Mouse (Mus musculus) midbrain, embryonic 13.5 days (tissue): ENCODE results near the gene Chka. TPM values are rescaled to one million over a fixed set of nuclear protein-coding genes. Genes with fewer than 3 reads are reported as not detected.

Experiments
- ATAC-seq: fragments of 200-750 bp; cut with Nextera tagmentation; 2 replicates; pipeline ENCODE4 v1.8.0; 2017; ENCODE audit warnings: mild to moderate bottlenecking, moderate TSS enrichment, moderate library complexity
- H3K27ac ChIP-seq: fragments of 300-500 bp; sonication (generic); 2 replicates; pipeline ENCODE4 v1.5.1; 2015; ENCODE audit warnings: inconsistent platforms, mild to moderate bottlenecking, moderate library complexity
- H3K27me3 ChIP-seq: fragments of 300-500 bp; sonication (generic); 2 replicates; pipeline ENCODE4 v1.6.1; 2015; ENCODE audit warnings: mild to moderate bottlenecking, inconsistent platforms
- H3K36me3 ChIP-seq: fragments of 300-500 bp; sonication (generic); 2 replicates; pipeline ENCODE4 v1.6.1; 2015; ENCODE audit warnings: mild to moderate bottlenecking, inconsistent platforms
- H3K4me1 ChIP-seq: fragments of 300-500 bp; sonication (generic); replicated peaks from 2 replicates; pipeline ENCODE4 v1.6.1; 2015; ENCODE audit warnings: inconsistent platforms
- H3K4me2 ChIP-seq: fragments of 300-500 bp; sonication (generic); replicated peaks from 2 replicates; pipeline ENCODE4 v1.6.1; 2015; ENCODE audit warnings: moderate library complexity, mild to moderate bottlenecking, inconsistent platforms
- H3K4me3 ChIP-seq: fragments of 300-500 bp; sonication (generic); replicated peaks from 2 replicates; pipeline ENCODE4 v1.5.1; 2015; ENCODE audit warnings: mild to moderate bottlenecking, inconsistent platforms
- H3K9ac ChIP-seq: fragments of 300-500 bp; sonication (generic); replicated peaks from 2 replicates; pipeline ENCODE4 v1.6.1; 2015; ENCODE audit warnings: mild to moderate bottlenecking, inconsistent platforms
- H3K9me3 ChIP-seq: fragments of 300-500 bp; sonication (generic); 2 replicates; pipeline ENCODE4 v1.6.1; 2016; ENCODE audit warnings: mild to moderate bottlenecking, inconsistent platforms
- WGBS: fragments of 180-500 bp; shearing (Covaris S2); methylation state at CpG from one replicate; pipeline ENCODE4 v1.1.7; 2015; 5-methylcytosine and 5-hydroxymethylcytosine counted together
- polyA plus RNA-seq: library from polyadenylated mRNA; unstranded; fragments of >200 nt; fragmentation: Nextera tagmentation; extraction: Ambion mirVana; gene quantifications from 2 replicates; pipeline ENCODE4 v1.2.1, GENCODE M21; 2015

Gene Chka
- polyA plus RNA-seq, 1 experiment from 2014 or later, result 58.0 TPM

DNA sequence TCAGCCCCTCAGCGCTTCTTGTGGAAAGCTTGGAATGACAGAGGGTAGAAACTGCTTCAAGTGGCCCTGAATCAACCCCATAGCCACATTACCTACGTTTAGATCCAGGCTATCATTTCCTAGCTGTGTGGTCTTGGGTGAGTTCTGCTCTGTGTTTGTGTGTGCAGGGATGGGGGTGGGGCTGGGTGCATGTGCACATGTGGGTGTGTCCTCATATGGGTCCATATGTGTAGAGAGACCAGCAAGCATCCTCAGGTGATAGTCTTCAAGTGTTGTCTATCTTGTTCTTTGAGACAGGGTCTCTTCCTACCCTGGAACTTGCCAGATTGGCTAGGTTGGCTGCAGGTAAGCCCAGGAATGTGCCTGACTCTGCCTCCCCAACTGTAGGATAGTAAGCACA, 2.3 kb upstream of the Chka start:
- no peak overlapping the region for H3K4me2 ChIP-seq
- no peaks in the 10 kb centered on the region for H3K9me3 ChIP-seq
- no peak overlapping the region for H3K9ac ChIP-seq
- H3K4me3 ChIP-seq, result no peak overlapping the region
- WGBS, result 83% methylated on average over 2 of the region's 2 CpGs
- H3K27me3 ChIP-seq, result no peaks in the 10 kb centered on the region
- H3K27ac ChIP-seq, result no peak overlapping the region
- no peak for ATAC-seq
- H3K4me1 ChIP-seq, result peaks cover 23% of the 10 kb centered on the region
- H3K36me3 ChIP-seq, result no peaks in the 10 kb centered on the region

DNA sequence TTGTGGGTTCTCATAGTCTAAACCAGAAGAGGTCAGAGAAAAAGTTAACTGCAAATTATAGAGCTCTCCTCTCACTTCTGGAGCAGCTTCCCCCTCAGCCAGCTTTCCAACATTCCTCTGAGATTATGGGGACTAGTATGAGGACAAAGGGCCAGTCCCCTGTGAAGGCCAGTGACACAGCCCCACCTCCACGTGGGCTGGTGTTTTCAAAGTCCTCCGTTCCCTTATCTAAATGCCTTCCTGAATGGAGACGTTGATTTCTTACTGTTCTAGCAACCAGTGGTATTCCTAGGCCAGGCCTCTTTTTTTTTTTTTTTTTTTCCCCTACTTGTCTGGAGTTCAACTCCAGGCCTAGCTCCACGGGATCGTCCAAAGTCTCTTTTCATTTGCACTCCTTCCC, 1.5 kb upstream of the Chka start:
- H3K4me1 ChIP-seq, result peaks cover 29% of the 10 kb centered on the region

DNA sequence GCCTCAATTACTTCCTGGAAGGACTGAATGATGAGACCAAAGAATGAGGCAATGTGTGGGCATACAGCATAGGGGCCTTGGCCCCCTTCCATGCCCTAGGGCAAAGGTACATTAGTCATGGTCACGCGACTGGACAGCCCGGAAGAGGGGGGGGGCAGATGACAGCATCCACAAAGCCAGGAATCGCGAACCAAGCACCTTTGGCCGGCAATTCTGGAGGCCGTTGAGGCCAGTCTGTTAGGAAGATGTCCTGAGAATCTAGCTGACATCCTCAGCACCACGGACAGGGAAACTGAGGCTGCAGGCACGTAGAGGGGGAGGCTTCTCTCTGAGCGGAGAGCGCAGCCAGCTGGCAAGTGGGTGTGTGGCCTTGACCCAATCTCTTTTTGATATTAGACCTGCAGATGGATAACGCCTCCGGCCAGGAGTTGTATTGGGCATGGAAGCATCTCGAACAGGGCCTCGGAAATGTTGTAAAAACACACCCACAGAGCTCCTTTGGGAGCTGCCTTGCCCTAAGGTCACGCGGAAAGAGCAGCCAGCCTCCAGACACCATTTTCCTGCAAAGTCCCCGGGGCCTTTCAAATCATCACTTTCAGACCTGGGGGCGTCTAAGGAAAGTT, 615 bp upstream of the Chka start:
- H3K4me3 ChIP-seq, result peak overlapping the region; percentile 87
- H3K9ac ChIP-seq, result peak overlapping the region; percentile 30; the same call in 1 of the 2 replicates
- no peaks in the 10 kb centered on the region for H3K36me3 ChIP-seq
- peak; percentile 0; the same call in 1 of the 2 replicates for ATAC-seq
- H3K27me3 ChIP-seq, result no peaks in the 10 kb centered on the region
- no peaks in the 10 kb centered on the region for H3K9me3 ChIP-seq
- peak overlapping the region; percentile 4; the same call in 1 of the 2 replicates for H3K27ac ChIP-seq
- peaks cover 38% of the 10 kb centered on the region for H3K4me1 ChIP-seq
- H3K4me2 ChIP-seq, result peak overlapping the region; percentile 73
- 8% methylated on average over 19 of the region's 19 CpGs for WGBS

More for the DNA sequence above, 1.5 kb upstream of the Chka start:
- no peaks in the 10 kb centered on the region for H3K27me3 ChIP-seq
- H3K27ac ChIP-seq, result no peak overlapping the region
- H3K9ac ChIP-seq, result no peak overlapping the region
- H3K36me3 ChIP-seq, result no peaks in the 10 kb centered on the region
- 41% methylated on average over 5 of the region's 5 CpGs for WGBS
- no peaks in the 10 kb centered on the region for H3K9me3 ChIP-seq
- H3K4me2 ChIP-seq, result no peak overlapping the region
- no peak for ATAC-seq
- H3K4me3 ChIP-seq, result no peak overlapping the region

DNA sequence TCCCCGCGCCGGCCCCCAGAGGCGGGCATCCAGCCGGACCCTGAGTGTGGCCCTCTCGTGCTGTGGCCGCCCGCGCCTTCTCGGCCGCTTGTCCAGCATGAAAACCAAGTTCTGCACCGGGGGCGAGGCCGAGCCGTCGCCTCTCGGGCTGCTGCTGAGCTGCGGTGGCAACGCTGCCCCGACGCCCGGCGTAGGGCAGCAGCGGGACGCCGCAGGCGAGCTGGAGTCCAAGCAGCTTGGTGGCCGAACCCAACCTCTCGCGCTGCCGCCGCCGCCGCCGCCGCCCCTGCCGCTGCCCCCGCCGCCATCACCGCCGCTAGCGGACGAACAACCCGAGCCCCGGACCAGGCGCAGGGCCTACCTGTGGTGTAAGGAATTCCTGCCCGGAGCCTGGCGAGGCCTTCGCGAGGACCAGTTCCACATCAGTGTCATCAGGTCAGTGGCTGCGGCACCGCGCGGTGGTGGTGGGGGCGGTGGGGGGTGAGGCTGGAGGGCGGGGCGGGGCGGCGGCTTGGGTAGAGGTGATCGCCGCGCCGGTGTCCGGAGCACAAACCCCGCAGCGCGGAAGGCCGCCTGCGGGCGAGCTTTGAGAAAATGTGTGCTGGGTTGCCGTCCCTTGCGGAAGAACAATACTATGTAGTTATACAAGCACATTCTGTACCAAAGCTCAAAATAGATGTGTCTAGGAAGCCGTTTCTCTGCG, 557 bp downstream of the Chka start:
- WGBS, result under 1% methylated on average over 60 of the region's 74 CpGs
- peak overlapping the region; percentile 87 for H3K4me3 ChIP-seq
- no peak; the same call in none of the 2 replicates for ATAC-seq

GRCm38 (mm10) chr19:3853121-3853520, 1.5 kb downstream of the Chka start:
- peak overlapping the region; percentile 87 for H3K4me3 ChIP-seq
- no peaks in the 10 kb centered on the region for H3K9me3 ChIP-seq
- H3K27ac ChIP-seq, result no peak overlapping the region
- H3K36me3 ChIP-seq, result no peaks in the 10 kb centered on the region
- 96% methylated on average over 10 of the region's 10 CpGs for WGBS
- peaks cover 43% of the 10 kb centered on the region for H3K4me1 ChIP-seq
- no peak for ATAC-seq
- no peaks in the 10 kb centered on the region for H3K27me3 ChIP-seq
- H3K9ac ChIP-seq, result no peak overlapping the region
- peak overlapping the region; percentile 73 for H3K4me2 ChIP-seq

More for the DNA sequence above, 557 bp downstream of the Chka start:
- H3K27me3 ChIP-seq, result no peaks in the 10 kb centered on the region
- H3K4me2 ChIP-seq, result peak overlapping the region; percentile 73
- no peaks in the 10 kb centered on the region for H3K36me3 ChIP-seq
- peaks cover 43% of the 10 kb centered on the region for H3K4me1 ChIP-seq
- H3K27ac ChIP-seq, result peak overlapping the region; percentile 97
- peak overlapping the region; percentile 92 for H3K9ac ChIP-seq
- H3K9me3 ChIP-seq, result no peaks in the 10 kb centered on the region

- WGBS, result 95% methylated on average over 1 of the region's 1 CpGs
- ATAC-seq, result no peak
- no peaks in the 10 kb centered on the region for H3K36me3 ChIP-seq
- peak overlapping the region; percentile 73; the same call in 1 of the 2 replicates for H3K4me2 ChIP-seq
- no peak overlapping the region for H3K4me3 ChIP-seq
- no peaks in the 10 kb centered on the region for H3K9me3 ChIP-seq
- peaks cover 43% of the 10 kb centered on the region for H3K4me1 ChIP-seq
- no peak overlapping the region for H3K9ac ChIP-seq
- no peaks in the 10 kb centered on the region for H3K27me3 ChIP-seq
- H3K27ac ChIP-seq, result no peak overlapping the region
Measured at GRCm38 (mm10) chr19:3853891-3854290, 2.3 kb downstream of the Chka start.

- ATAC-seq, result no peak
- Histone ChIP-seq H3K27me3 (no peaks in the 10 kb centered on the region), H3K4me2 (peak overlapping the region; percentile 22), H3K9me3 (no peaks in the 10 kb centered on the region), H3K4me3 (no peak overlapping the region), H3K9ac (no peak overlapping the region), H3K27ac (no peak overlapping the region; the same call in 1 of the 2 replicates), H3K36me3 (no peaks in the 10 kb centered on the region), H3K4me1 (peaks cover 43% of the 10 kb centered on the region)
- WGBS, result 78% methylated on average over 6 of the region's 6 CpGs
Measured at GRCm38 (mm10) chr19:3855091-3855490, 3.5 kb downstream of the Chka start.

- H3K36me3 ChIP-seq, result no peaks in the 10 kb centered on the region
- peaks cover 41% of the 10 kb centered on the region for H3K4me1 ChIP-seq
- H3K9me3 ChIP-seq, result no peaks in the 10 kb centered on the region
- H3K27me3 ChIP-seq, result no peaks in the 10 kb centered on the region
- ATAC-seq, result no peak
- H3K4me2 ChIP-seq, result peak overlapping the region; percentile 22; the same call in 1 of the 2 replicates
- H3K4me3 ChIP-seq, result no peak overlapping the region
- no peak overlapping the region for H3K9ac ChIP-seq
- H3K27ac ChIP-seq, result no peak overlapping the region
- WGBS, result 24% methylated on average over 4 of the region's 4 CpGs
Measured at GRCm38 (mm10) chr19:3855601-3856000, 4.0 kb downstream of the Chka start.

DNA sequence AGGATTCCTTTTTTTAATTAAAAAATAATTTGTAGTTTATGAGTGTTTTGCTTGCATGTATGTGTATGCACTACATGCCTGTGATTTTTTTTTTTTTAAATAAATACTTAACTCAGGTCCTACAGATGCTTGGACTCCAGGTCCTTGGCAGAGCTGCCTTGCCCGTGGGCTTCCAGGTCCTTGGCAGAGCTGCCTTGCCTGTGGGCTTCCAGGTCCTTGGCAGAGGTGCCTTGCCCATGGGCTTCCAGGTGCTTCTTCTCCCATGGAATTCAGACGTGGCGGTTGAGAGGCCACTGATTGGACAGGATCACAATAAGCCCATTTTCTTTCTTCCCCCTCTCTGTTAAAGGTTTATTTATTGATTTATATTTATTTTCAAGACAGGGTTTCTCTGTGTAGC, 5.6 kb downstream of the Chka start:
- no peaks in the 10 kb centered on the region for H3K36me3 ChIP-seq
- peaks cover 33% of the 10 kb centered on the region for H3K4me1 ChIP-seq
- no peaks in the 10 kb centered on the region for H3K27me3 ChIP-seq
- no peak overlapping the region for H3K4me3 ChIP-seq
- no peak overlapping the region for H3K27ac ChIP-seq
- no peaks in the 10 kb centered on the region for H3K9me3 ChIP-seq
- ATAC-seq, result no peak
- no peak overlapping the region for H3K4me2 ChIP-seq
- no peak overlapping the region for H3K9ac ChIP-seq
- 89% methylated on average over 3 of the region's 3 CpGs for WGBS

DNA sequence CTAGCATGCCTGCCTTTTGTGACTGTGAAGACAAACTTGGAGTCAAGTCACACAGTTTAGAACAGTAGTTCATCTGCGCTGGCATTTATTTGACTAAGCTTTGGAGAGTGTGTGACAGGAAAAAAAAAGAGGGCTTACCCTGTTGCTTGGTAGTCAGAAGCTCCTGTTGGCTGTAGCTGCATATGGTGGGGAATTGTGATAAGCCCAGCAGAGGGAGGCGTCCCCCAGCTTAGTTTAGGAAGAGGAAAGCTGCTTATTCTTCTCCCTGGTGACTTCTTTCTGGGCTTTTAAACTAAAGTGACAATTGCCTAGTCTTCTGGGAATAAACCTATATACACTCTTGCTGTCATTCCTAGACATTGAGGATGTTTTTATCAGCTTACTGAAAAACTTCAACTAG, 11.1 kb downstream of the Chka start:
- 68% methylated on average over 2 of the region's 2 CpGs for WGBS
- Histone ChIP-seq H3K4me3 (no peak overlapping the region), H3K9me3 (no peaks in the 10 kb centered on the region), H3K27ac (no peak overlapping the region), H3K9ac (no peak overlapping the region), H3K4me2 (no peak overlapping the region), H3K4me1 (no peaks in the 10 kb centered on the region), H3K36me3 (peaks cover 19% of the 10 kb centered on the region), H3K27me3 (no peaks in the 10 kb centered on the region)
- no peak for ATAC-seq

- no peaks in the 10 kb centered on the region for H3K27me3 ChIP-seq
- H3K36me3 ChIP-seq, result peaks cover 19% of the 10 kb centered on the region
- WGBS, result 89% methylated on average over 2 of the region's 2 CpGs
- no peak for ATAC-seq
- no peak overlapping the region for H3K27ac ChIP-seq
- no peak overlapping the region for H3K4me2 ChIP-seq
- no peak overlapping the region for H3K4me3 ChIP-seq
- no peak overlapping the region for H3K9ac ChIP-seq
- no peaks in the 10 kb centered on the region for H3K9me3 ChIP-seq
- H3K4me1 ChIP-seq, result no peaks in the 10 kb centered on the region
Measured at GRCm38 (mm10) chr19:3864960-3865359, 13.4 kb downstream of the Chka start.

DNA sequence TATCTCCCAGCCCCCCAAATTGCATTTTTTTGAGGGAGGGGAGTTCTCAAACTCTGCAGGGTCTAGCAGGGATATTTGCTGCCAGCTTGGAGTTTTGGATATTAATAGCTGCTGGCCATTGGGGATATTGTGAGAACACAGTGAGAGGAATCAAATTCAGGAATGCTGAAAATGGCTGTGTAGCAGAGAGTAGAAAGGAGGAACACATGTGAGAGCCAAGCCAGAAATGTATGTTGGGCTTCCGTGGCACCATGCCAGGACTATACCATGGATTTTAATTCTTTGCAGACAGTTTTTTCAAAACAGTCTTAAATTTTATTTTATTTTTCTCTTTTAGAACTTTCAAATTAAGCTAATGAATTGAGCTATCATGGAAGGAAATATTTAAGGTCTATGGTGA, 16.7 kb downstream of the Chka start:
- Histone ChIP-seq H3K9ac (no peak overlapping the region), H3K9me3 (no peaks in the 10 kb centered on the region), H3K27ac (no peak overlapping the region), H3K27me3 (no peaks in the 10 kb centered on the region), H3K4me1 (0 out of 2 replicates have a peak, but pooled peaks cover 3% of the 10 kb centered on the region), H3K36me3 (peaks cover 19% of the 10 kb centered on the region), H3K4me2 (no peak overlapping the region), H3K4me3 (no peak overlapping the region)
- WGBS, result 97% methylated on average over 1 of the region's 1 CpGs
- ATAC-seq, result no peak
